Mouse (Mus musculus) lung, adult 18-20 months (tissue): ENCODE measurements around the gene Cyp4f39.
A peak's percentile ranks its signal among the peaks of the same experiment; 100 is the strongest.
"Not testable (repeated sequence)": the region's sequence is repeated elsewhere in the genome, so short reads cannot be mapped to it uniquely, and the experiment has no call there.

Experiments
- DNase-seq, 2 experiments: peaks; one replicate each; pipeline ENCODE4 v3.0.0; 2022; ENCODE audit warnings: mixed read lengths in 2 of 2

Gene Cyp4f39

DNA sequence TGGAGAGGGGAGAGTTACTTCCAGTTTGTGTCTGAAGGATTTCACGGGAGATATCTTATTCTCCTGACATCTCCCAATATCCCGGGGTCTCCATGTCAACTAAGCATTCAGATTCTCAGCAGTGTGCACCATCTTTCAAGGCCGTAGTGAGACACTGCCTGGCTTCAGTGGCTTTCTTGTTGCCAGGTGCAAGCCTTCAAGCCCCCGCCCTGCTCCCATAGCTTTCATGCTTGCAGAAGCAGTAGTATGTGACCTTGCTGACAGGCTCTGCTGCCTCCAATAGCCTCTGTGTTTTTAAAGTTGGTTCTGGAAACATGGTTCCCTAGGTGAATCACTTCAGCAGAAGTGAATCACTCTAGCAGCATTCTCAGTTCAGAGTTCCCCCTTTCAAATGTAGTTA lies 79.8 kb downstream of the Cyp4f39 start:
- not testable (repeated sequence) for DNase-seq

- DNase-seq: peak in 1 of 2 experiments; percentile 19
Observed at GRCm38 (mm10) chr17:32534068-32534467, 81.5 kb downstream of the Cyp4f39 start.

DNA sequence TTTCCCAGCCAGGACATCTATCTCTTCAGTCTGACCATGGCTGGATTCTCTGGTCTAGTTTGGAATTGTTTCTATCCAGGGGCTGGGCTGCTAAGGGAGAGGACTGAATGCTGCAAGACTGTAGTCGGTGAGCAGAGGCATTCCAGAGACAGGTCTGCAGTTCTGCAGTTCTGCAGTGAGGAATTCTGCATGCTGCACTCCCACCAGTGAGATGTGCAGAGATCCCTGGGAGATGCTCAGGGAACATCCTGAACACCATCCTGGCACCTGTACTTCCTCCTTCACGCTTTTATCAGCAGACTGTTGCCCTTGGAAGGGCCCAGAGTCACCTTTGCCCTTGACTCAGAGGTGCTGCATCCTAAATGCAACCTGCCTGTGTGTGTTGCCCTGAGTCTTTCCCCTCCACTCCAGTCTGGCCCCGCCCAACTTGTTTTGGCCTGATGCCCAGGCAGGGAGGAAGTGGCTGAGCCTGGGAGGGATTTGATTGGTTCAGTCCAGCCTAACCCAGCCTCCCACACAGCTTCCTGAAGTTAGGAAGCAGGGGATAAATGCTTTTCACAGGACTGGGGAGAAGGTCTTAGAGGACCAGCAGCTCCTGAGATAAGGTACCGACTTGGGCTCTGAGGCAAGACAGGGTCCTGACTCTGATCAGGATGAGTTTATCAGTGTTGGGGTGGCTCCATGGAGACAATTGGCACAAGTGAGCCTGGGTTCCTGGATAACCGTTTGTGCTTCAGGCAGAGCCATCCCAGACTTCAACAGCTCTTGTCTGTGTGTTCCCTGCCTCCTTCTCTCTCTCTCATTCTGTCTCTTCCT lies 83.7 kb downstream of the Cyp4f39 start, which contains the start of gene Cyp4f16:
Gene Cyp4f16, plus strand, starts transcription at position 508 of the 816 bp plus-strand sequence.
- DNase-seq: peak; percentile 94 to 95

- peak in 1 of 2 experiments; percentile 19 for DNase-seq
Observed at GRCm38 (mm10) chr17:32536867-32537250, 84.3 kb downstream of the Cyp4f39 start.
